Mouse (Mus musculus) liver, embryonic 14.5 days (tissue): ENCODE measurements around the gene Nbr1.

Experiments used
- CTCF ChIP-seq: IDR thresholded peaks from 2 replicates; pipeline ENCODE4 v1.5.1; 2016; ENCODE audit warnings: antibody characterized with exemption, low read depth, control low read depth
- EP300 ChIP-seq: IDR thresholded peaks from 2 replicates; pipeline ENCODE4 v1.6.1; 2016; ENCODE audit warnings: antibody characterized with exemption, low read depth

- TF ChIP-seq EP300 (no peak), CTCF (no peak)
Observed at GRCm38 (mm10) chr11:101618596-101618995, 66.6 kb downstream of the Nbr1 start.
